Mouse (Mus musculus) megakaryocyte, embryonic 14.5 days (primary cell): Measurements from ENCODE around the gene Zscan5b.

ENCODE experiments used
- FLI1 ChIP-seq: IDR thresholded peaks from 2 replicates; pipeline ENCODE4 v1.6.1; 2012; ENCODE audit warnings: low read length, inconsistent platforms, mixed read lengths
- GATA1 ChIP-seq: IDR thresholded peaks from 3 replicates; pipeline ENCODE4 v1.6.1; 2012; ENCODE audit warnings: mixed read lengths, low read length, inconsistent platforms, borderline replicate concordance

- TF ChIP-seq GATA1 (no peak), FLI1 (no peak)
These were observed 49.3 kb upstream of the Zscan5b start for GRCm38 (mm10) chr7:6172674-6173244.
